Mouse (Mus musculus) heart, postnatal 0 days (tissue): Measurements from ENCODE around the gene Vwf.

Experiments
- CTCF ChIP-seq: IDR thresholded peaks from 2 replicates; pipeline ENCODE4 v1.5.1; 2016; ENCODE audit warnings: antibody characterized with exemption, control low read depth, low read depth
- EP300 ChIP-seq: IDR thresholded peaks from 2 replicates; pipeline ENCODE4 v1.6.1; 2016; ENCODE audit warnings: antibody characterized with exemption, low read depth

GRCm38 (mm10) chr6:125601748-125602147 is 55.2 kb downstream of the Vwf start:
- TF ChIP-seq CTCF (no peak), EP300 (no peak)
